Mouse (Mus musculus) C2C12 (cell line): ENCODE data around the gene Gtpbp8.

Experiments
- CEBPB ChIP-seq: IDR thresholded peaks from one replicate; pipeline ENCODE4 v1.6.1; 2011; ENCODE audit warnings: low read depth, mild to moderate bottlenecking, control low read depth, moderate library complexity
- CTCF ChIP-seq: IDR thresholded peaks from one replicate; pipeline ENCODE4 v1.5.1; 2011; ENCODE audit not compliant: control insufficient read depth, insufficient read depth, insufficient read length
- MYOD1 ChIP-seq: IDR thresholded peaks from one replicate; pipeline ENCODE4 v1.6.1; 2011; ENCODE audit warnings: low read depth; ENCODE audit not compliant: control insufficient read depth, insufficient read length
- USF1 ChIP-seq: IDR thresholded peaks from one replicate; pipeline ENCODE4 v1.6.1; 2011; ENCODE audit warnings: low read depth, mild to moderate bottlenecking, control low read depth, moderate library complexity

DNA sequence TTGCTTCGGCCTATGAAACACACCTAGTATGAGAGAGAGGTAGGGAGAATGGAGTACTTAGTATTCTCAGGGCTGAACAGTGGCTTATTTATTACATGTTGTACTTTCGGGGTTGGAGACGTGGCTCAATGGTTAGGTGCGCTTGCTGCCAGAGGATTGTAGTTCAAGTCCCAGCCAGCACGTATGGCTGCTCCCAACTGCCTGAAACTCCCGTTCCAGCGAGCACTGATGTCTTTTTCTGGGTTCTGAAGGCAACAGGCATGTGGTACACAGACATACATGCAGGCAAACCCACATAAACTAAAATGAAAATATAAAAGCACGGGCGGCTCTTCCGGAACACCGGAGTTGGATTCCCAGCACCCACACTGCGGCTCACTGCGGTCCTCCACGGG, 695 bp downstream of the Gtpbp8 start:
- TF ChIP-seq CTCF, result no peak
- no peak for TF ChIP-seq USF1
- no peak for TF ChIP-seq CEBPB
- TF ChIP-seq MYOD1, result no peak
